Mouse (Mus musculus): ENCODE data around the gene Rspry1.

Gene Rspry1

GRCm38 (mm10) chr8:94602471-94603131, 864 bp downstream of the Rspry1 start:
- in situ Hi-C loops (cut with MboI, MseI): no loop called here

GRCm38 (mm10) chr8:94604030-94604429, 2.3 kb downstream of the Rspry1 start:
- in situ Hi-C loops (cut with MboI, MseI): no loop called here

- in situ Hi-C loops (cut with MboI, MseI): no loop called here
These were observed 5.3 kb downstream of the Rspry1 start for GRCm38 (mm10) chr8:94607064-94607463.

GRCm38 (mm10) chr8:94624885-94625284, 23.1 kb downstream of the Rspry1 start:
- in situ Hi-C loops (cut with MboI, MseI): no loop called here

GRCm38 (mm10) chr8:94633564-94634194, 31.9 kb downstream of the Rspry1 start:
- in situ Hi-C loops (cut with MboI, MseI): no loop called here

GRCm38 (mm10) chr8:94634211-94634610, 32.5 kb downstream of the Rspry1 start:
- in situ Hi-C loops (cut with MboI, MseI): no loop called here

GRCm38 (mm10) chr8:94641183-94641582, 39.4 kb downstream of the Rspry1 start:
- in situ Hi-C loops (cut with MboI, MseI): no loop called here

- in situ Hi-C loops (cut with MboI, MseI): no loop called here
These were observed 40.2 kb downstream of the Rspry1 start for GRCm38 (mm10) chr8:94641938-94642337.

GRCm38 (mm10) chr8:94645202-94645601, 43.5 kb downstream of the Rspry1 start:
- in situ Hi-C loops (cut with MboI, MseI): no loop called here

GRCm38 (mm10) chr8:94646165-94646564, 44.4 kb downstream of the Rspry1 start:
- in situ Hi-C loops (cut with MboI, MseI): no loop called here

- in situ Hi-C loops (cut with MboI, MseI): no loop called here
These were observed 47.8 kb downstream of the Rspry1 start for GRCm38 (mm10) chr8:94649496-94649895.

GRCm38 (mm10) chr8:94652951-94653350, 51.2 kb downstream of the Rspry1 start:
- in situ Hi-C loops (cut with MboI, MseI): no loop called here

- in situ Hi-C loops (cut with MboI, MseI): no loop called here
These were observed 53.3 kb downstream of the Rspry1 start for GRCm38 (mm10) chr8:94654994-94655393.

GRCm38 (mm10) chr8:94658031-94658430, 56.3 kb downstream of the Rspry1 start:
- in situ Hi-C loops (cut with MboI, MseI): no loop called here

GRCm38 (mm10) chr8:94660418-94660817, 58.7 kb downstream of the Rspry1 start:
- in situ Hi-C loops (cut with MboI, MseI): no loop called here

GRCm38 (mm10) chr8:94664722-94665121, 63.0 kb downstream of the Rspry1 start:
- in situ Hi-C loops (cut with MboI, MseI): no loop called here

- in situ Hi-C loops (cut with MboI, MseI): no loop called here
These were observed 64.9 kb downstream of the Rspry1 start, which contains the start of gene Arl2bp for GRCm38 (mm10) chr8:94666456-94667308. TSS of gene Arl2bp (plus strand) at chr8:94666600.

- in situ Hi-C loops (cut with MboI, MseI): no loop called here
These were observed 72.6 kb downstream of the Rspry1 start for GRCm38 (mm10) chr8:94674384-94674783.

GRCm38 (mm10) chr8:94675923-94676322, 74.2 kb downstream of the Rspry1 start:
- in situ Hi-C loops (cut with MboI, MseI): no loop called here

- in situ Hi-C loops (cut with MboI, MseI): no loop called here
These were observed 76.8 kb downstream of the Rspry1 start for GRCm38 (mm10) chr8:94678582-94678981.

- in situ Hi-C loops (cut with MboI, MseI): no loop called here
These were observed 78.7 kb downstream of the Rspry1 start for GRCm38 (mm10) chr8:94680414-94680813.

GRCm38 (mm10) chr8:94682732-94683524, 81.2 kb downstream of the Rspry1 start:
- in situ Hi-C loops (cut with MboI, MseI): no loop called here
